Mouse (Mus musculus): Measurements from ENCODE around the gene H2afx. TPM values are rescaled to one million over a fixed set of nuclear protein-coding genes. Genes with fewer than 3 reads are reported as not detected.

H2afx gene
- total and polyA plus RNA-seq, 3 experiments = 36.3 to 488 (median 56.6) TPM

DNA sequence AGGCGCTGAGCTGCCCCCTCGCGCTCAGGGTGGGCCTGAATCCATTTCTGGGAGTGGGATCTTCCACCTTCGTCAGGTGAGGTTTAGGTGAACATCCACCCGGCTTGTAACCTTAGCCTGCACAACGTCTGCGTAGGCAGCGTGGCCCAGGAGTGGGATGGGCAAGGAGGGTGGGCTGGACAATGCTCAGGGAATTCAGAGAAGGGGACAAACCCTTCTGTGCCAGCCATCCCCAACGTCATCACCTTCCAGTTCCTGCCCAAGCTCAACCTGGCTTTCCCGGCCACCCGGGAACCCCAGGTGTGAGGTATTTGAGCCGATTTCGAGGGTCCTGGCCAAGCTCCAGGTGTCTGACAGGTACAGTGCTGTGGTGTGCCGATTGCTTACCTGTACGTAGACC lies 45.4 kb downstream of the H2afx start:
- H3K36me3 ChIP-seq (replicated peaks in 1 of 2; ENCODE audit: control insufficient read depth in 1 of 2, insufficient read depth in 1 of 2, low read length in 1 of 2) = peaks cover 36 to 46% of the 10 kb centered on the region in 2 experiments
- no peaks in the 10 kb centered on the region for H3K9me3 ChIP-seq (replicated peaks; ENCODE audit: low read length)
- peaks cover 25% of the 10 kb centered on the region for H3K79me2 ChIP-seq (replicated peaks; ENCODE audit: control insufficient read depth, extremely low read depth, insufficient read depth, poor library complexity, severe bottlenecking)
- peak overlapping the region; percentile 55 for H3K27ac ChIP-seq (ENCODE audit: insufficient read depth, low read depth)
- H3K4me3 ChIP-seq (replicated peaks in 1 of 3; ENCODE audit: low read depth in 2 of 3, low read length in 2 of 3, poor library complexity in 1 of 3) = peak overlapping the region; percentile 89 to 96 (median 95)
- in situ Hi-C loops (cut with MboI; ENCODE audit: low pct_ligation_motif_present, low pct_unique_long_range_greater_than_20kb, low sequenced_read_pairs) (no loop called here), dilution Hi-C loops (cut with MboI; ENCODE audit: extremely low pct_ligation_motif_present, extremely low pct_unique_long_range_greater_than_20kb, low sequenced_read_pairs) (no loop called here)
- H3K9ac ChIP-seq (ENCODE audit: insufficient read depth, low read depth) = peak overlapping the region; percentile 70
- H3K4me2 ChIP-seq (ENCODE audit: insufficient read depth, low read depth, poor library complexity, severe bottlenecking) = peak overlapping the region; percentile 77
- TF ChIP-seq MAZ (IDR thresholded peaks at IDR 0.05; ENCODE audit: low read depth, low read length) (no peak), MXI1 (IDR thresholded peaks at IDR 0.05; ENCODE audit: low read depth, low read length) (0 out of 2 replicates have a peak, but pooled peaks have one; percentile 25), MAX (IDR thresholded peaks at IDR 0.05; ENCODE audit: low read length) (0 out of 2 replicates have a peak, but pooled peaks have one; percentile 26)
- H3K4me1 ChIP-seq (ENCODE audit: control insufficient read depth in 1 of 2, insufficient read depth in 2 of 2) = peaks cover 7 to 24% of the 10 kb centered on the region in 2 experiments
- no peaks in the 10 kb centered on the region for H3K27me3 ChIP-seq (replicated peaks)
- no peak for DNase-seq (ENCODE audit: extremely low read depth)

DNA sequence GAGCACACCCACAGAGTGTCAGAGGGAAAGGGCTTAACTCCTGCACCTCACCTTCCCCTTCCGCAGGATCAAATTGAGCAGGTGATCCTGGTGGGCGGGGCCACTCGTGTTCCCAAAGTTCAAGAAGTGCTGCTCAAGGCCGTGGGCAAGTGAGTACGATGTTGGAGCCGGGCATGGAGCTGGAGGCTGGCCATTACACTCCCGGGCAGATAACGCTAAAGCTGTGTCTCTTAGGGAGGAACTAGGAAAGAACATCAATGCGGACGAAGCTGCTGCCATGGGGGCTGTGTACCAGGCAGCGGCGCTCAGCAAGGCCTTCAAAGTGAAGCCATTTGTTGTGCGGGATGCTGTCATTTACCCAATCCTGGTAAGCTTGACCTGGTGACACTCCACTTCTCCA lies 50.1 kb downstream of the H2afx start:
- no peak overlapping the region for H3K4me3 ChIP-seq (replicated peaks in 1 of 3; ENCODE audit: low read depth in 2 of 3, low read length in 2 of 3, poor library complexity in 1 of 3)
- TF ChIP-seq KAT2A (IDR thresholded peaks at IDR 0.05; ENCODE audit: insufficient replicate concordance, low read length) (no peak), E2F4 (IDR thresholded peaks at IDR 0.05; ENCODE audit: insufficient replicate concordance, low read depth, low read length) (no peak), EP300 (IDR thresholded peaks at IDR 0.05; ENCODE audit: low read length) (no peak), BHLHE40 (IDR thresholded peaks at IDR 0.05; ENCODE audit: low read depth, low read length) (no peak), MAFK (IDR thresholded peaks at IDR 0.05; ENCODE audit: insufficient replicate concordance, low read length) (no peak), NELFE (IDR thresholded peaks at IDR 0.05; ENCODE audit: low read depth, low read length) (no peak), CHD1 (IDR thresholded peaks at IDR 0.05; ENCODE audit: low read depth, low read length) (no peak), UBTF (IDR thresholded peaks at IDR 0.05; ENCODE audit: low read depth, low read length) (no peak), ETS1 (conservative IDR thresholded peaks at IDR 0.05; ENCODE audit: low read depth, low read length) (no peak), TCF12 (IDR thresholded peaks at IDR 0.05; ENCODE audit: low read depth, low read length) (no peak), POLR2AphosphoS2 (IDR thresholded peaks at IDR 0.05; ENCODE audit: low read depth, low read length) (no peak), SIN3A (IDR thresholded peaks at IDR 0.05; ENCODE audit: low read length) (no peak), CTCF (conservative IDR thresholded peaks at IDR 0.05 in 1 of 2, IDR thresholded peaks at IDR 0.05 in 1 of 2; ENCODE audit: low read depth in 2 of 2, low read length in 2 of 2) (no peak), MYC (IDR thresholded peaks at IDR 0.05; ENCODE audit: low read depth, low read length) (no peak), MAZ (IDR thresholded peaks at IDR 0.05; ENCODE audit: low read depth, low read length) (no peak), JUN (IDR thresholded peaks at IDR 0.05; ENCODE audit: insufficient read depth, low read depth, low read length) (no peak), MEF2A (IDR thresholded peaks at IDR 0.05; ENCODE audit: borderline replicate concordance, low read depth, low read length) (no peak), USF1 (IDR thresholded peaks at IDR 0.05; ENCODE audit: low read depth, low read length) (no peak), ZKSCAN1 (IDR thresholded peaks at IDR 0.05; ENCODE audit: borderline replicate concordance, low read depth, low read length) (no peak)
- H3K36me3 ChIP-seq (replicated peaks in 1 of 2; ENCODE audit: control insufficient read depth in 1 of 2, insufficient read depth in 1 of 2, low read length in 1 of 2) = peaks cover 80 to 93% of the 10 kb centered on the region in 2 experiments

More for the DNA sequence above, 50.1 kb downstream of the H2afx start:
- in situ Hi-C loops (cut with MboI; ENCODE audit: low pct_ligation_motif_present, low pct_unique_long_range_greater_than_20kb, low sequenced_read_pairs) = no loop called here
- no peaks in the 10 kb centered on the region for H3K27me3 ChIP-seq (replicated peaks)
- no peak for DNase-seq (ENCODE audit: extremely low read depth)
- no peak overlapping the region for H3K4me2 ChIP-seq (ENCODE audit: insufficient read depth, low read depth, poor library complexity, severe bottlenecking)
- no peaks in the 10 kb centered on the region for H3K9me3 ChIP-seq (replicated peaks; ENCODE audit: low read length)
- H3K27ac ChIP-seq (ENCODE audit: insufficient read depth, low read depth) = no peak overlapping the region
- dilution Hi-C loops (cut with MboI; ENCODE audit: extremely low pct_ligation_motif_present, extremely low pct_unique_long_range_greater_than_20kb, low sequenced_read_pairs) = no loop called here
- H3K79me2 ChIP-seq (replicated peaks; ENCODE audit: control insufficient read depth, extremely low read depth, insufficient read depth, poor library complexity, severe bottlenecking) = peaks cover 17% of the 10 kb centered on the region
- H3K4me1 ChIP-seq (ENCODE audit: control insufficient read depth in 1 of 2, insufficient read depth in 2 of 2) = peaks cover 7 to 19% of the 10 kb centered on the region in 2 experiments
- H3K9ac ChIP-seq (ENCODE audit: insufficient read depth, low read depth) = no peak overlapping the region

Other genes starting within 250 kb of the H2afx start
Only the 20 nearest of the 24 such genes appear.
- 15.3 and 15.4 TPM in 2 replicates for gene Rnf26, start 221.2 kb upstream of the H2afx start, total RNA-seq (2012; rRNA removed)
- 9.2 and 11.7 TPM in 2 replicates for gene Rnf26, start 221.2 kb upstream of the H2afx start, total RNA-seq (2014; rRNA removed)
- gene Rnf26, start 221.2 kb upstream of the H2afx start, polyA plus RNA-seq (2012; ENCODE audit: insufficient read length, low read depth) = 31.5 and 40.0 TPM in 2 replicates
- 0.98 and 1.1 TPM in 2 replicates for gene Mcam, start 200.2 kb upstream of the H2afx start, total RNA-seq (2012; rRNA removed)
- 0.56 and 0.73 TPM in 2 replicates for gene Mcam, start 200.2 kb upstream of the H2afx start, total RNA-seq (2014; rRNA removed)
- gene Mcam, start 200.2 kb upstream of the H2afx start, polyA plus RNA-seq (2012; ENCODE audit: insufficient read length, low read depth) = 0.40 and 0.57 TPM in 2 replicates
- gene Cbl, start 100.6 kb upstream of the H2afx start, total RNA-seq (2012; rRNA removed) = 11.9 and 13.4 TPM in 2 replicates
- gene Cbl, start 100.6 kb upstream of the H2afx start, total RNA-seq (2014; rRNA removed) = 6.5 and 8.3 TPM in 2 replicates
- 27.1 and 39.0 TPM in 2 replicates for gene Cbl, start 100.6 kb upstream of the H2afx start, polyA plus RNA-seq (2012; ENCODE audit: insufficient read length, low read depth)
- gene Ccdc153, start 94.0 kb upstream of the H2afx start, total RNA-seq (2012; rRNA removed) = not detected in 2 replicates
- not detected in 2 replicates for gene Ccdc153, start 94.0 kb upstream of the H2afx start, total RNA-seq (2014; rRNA removed)
- gene Ccdc153, start 94.0 kb upstream of the H2afx start, polyA plus RNA-seq (2012; ENCODE audit: insufficient read length, low read depth) = not detected in 2 replicates
- gene Pdzd3, start 83.2 kb upstream of the H2afx start, total RNA-seq (2012; rRNA removed) = 0.13 TPM in 1 of 2 replicates, not detected in the other
- gene Pdzd3, start 83.2 kb upstream of the H2afx start, total RNA-seq (2014; rRNA removed) = 0.09 TPM in 1 of 2 replicates, not detected in the other
- 0.21 and 0.26 TPM in 2 replicates for gene Pdzd3, start 83.2 kb upstream of the H2afx start, polyA plus RNA-seq (2012; ENCODE audit: insufficient read length, low read depth)
- gene Nlrx1, start 66.1 kb upstream of the H2afx start, total RNA-seq (2012; rRNA removed) = 8.8 and 10.9 TPM in 2 replicates
- gene Nlrx1, start 66.1 kb upstream of the H2afx start, total RNA-seq (2014; rRNA removed) = 8.0 and 8.8 TPM in 2 replicates
- gene Nlrx1, start 66.1 kb upstream of the H2afx start, polyA plus RNA-seq (2012; ENCODE audit: insufficient read length, low read depth) = 12.6 and 15.4 TPM in 2 replicates
- gene Abcg4, start 46.1 kb upstream of the H2afx start, total RNA-seq (2012; rRNA removed) = 0.38 and 0.72 TPM in 2 replicates
- gene Abcg4, start 46.1 kb upstream of the H2afx start, total RNA-seq (2014; rRNA removed) = 0.23 TPM in 2 replicates
- 0.82 and 1.1 TPM in 2 replicates for gene Abcg4, start 46.1 kb upstream of the H2afx start, polyA plus RNA-seq (2012; ENCODE audit: insufficient read length, low read depth)
- gene Hinfp, start 29.0 kb upstream of the H2afx start, total RNA-seq (2012; rRNA removed) = 16.5 and 16.6 TPM in 2 replicates
- gene Hinfp, start 29.0 kb upstream of the H2afx start, total RNA-seq (2014; rRNA removed) = 13.6 and 14.0 TPM in 2 replicates
- 18.9 and 22.3 TPM in 2 replicates for gene Hinfp, start 29.0 kb upstream of the H2afx start, polyA plus RNA-seq (2012; ENCODE audit: insufficient read length, low read depth)
- gene C2cd2l, start 14.4 kb upstream of the H2afx start, total RNA-seq (2012; rRNA removed) = 7.2 TPM in 2 replicates
- 2.5 and 2.9 TPM in 2 replicates for gene C2cd2l, start 14.4 kb upstream of the H2afx start, total RNA-seq (2014; rRNA removed)
- gene C2cd2l, start 14.4 kb upstream of the H2afx start, polyA plus RNA-seq (2012; ENCODE audit: insufficient read length, low read depth) = 7.3 and 8.6 TPM in 2 replicates
- gene Dpagt1, start 8.7 kb upstream of the H2afx start, total RNA-seq (2012; rRNA removed) = 15.8 and 16.2 TPM in 2 replicates
- gene Dpagt1, start 8.7 kb upstream of the H2afx start, total RNA-seq (2014; rRNA removed) = 6.4 and 8.5 TPM in 2 replicates
- 31.5 and 41.7 TPM in 2 replicates for gene Dpagt1, start 8.7 kb upstream of the H2afx start, polyA plus RNA-seq (2012; ENCODE audit: insufficient read length, low read depth)
- gene Hmbs, start 9.5 kb downstream of the H2afx start, total RNA-seq (2012; rRNA removed) = 74.0 and 80.9 TPM in 2 replicates
- 73.7 and 75.2 TPM in 2 replicates for gene Hmbs, start 9.5 kb downstream of the H2afx start, total RNA-seq (2014; rRNA removed)
- gene Hmbs, start 9.5 kb downstream of the H2afx start, polyA plus RNA-seq (2012; ENCODE audit: insufficient read length, low read depth) = 65.0 and 65.1 TPM in 2 replicates
- gene Vps11, start 27.0 kb downstream of the H2afx start, total RNA-seq (2012; rRNA removed) = 21.4 and 22.1 TPM in 2 replicates
- 16.1 and 17.4 TPM in 2 replicates for gene Vps11, start 27.0 kb downstream of the H2afx start, total RNA-seq (2014; rRNA removed)
- 23.2 and 24.8 TPM in 2 replicates for gene Vps11, start 27.0 kb downstream of the H2afx start, polyA plus RNA-seq (2012; ENCODE audit: insufficient read length, low read depth)
- gene Hyou1, start 44.8 kb downstream of the H2afx start, total RNA-seq (2012; rRNA removed) = 88.7 and 148 TPM in 2 replicates
- gene Hyou1, start 44.8 kb downstream of the H2afx start, total RNA-seq (2014; rRNA removed) = 31.9 and 32.6 TPM in 2 replicates
- gene Hyou1, start 44.8 kb downstream of the H2afx start, polyA plus RNA-seq (2012; ENCODE audit: insufficient read length, low read depth) = 89.9 and 90.8 TPM in 2 replicates
- 13.8 and 25.5 TPM in 2 replicates for gene Slc37a4, start 62.2 kb downstream of the H2afx start, total RNA-seq (2012; rRNA removed)
- gene Slc37a4, start 62.2 kb downstream of the H2afx start, total RNA-seq (2014; rRNA removed) = 29.9 and 38.7 TPM in 2 replicates
- 10.3 and 11.7 TPM in 2 replicates for gene Slc37a4, start 62.2 kb downstream of the H2afx start, polyA plus RNA-seq (2012; ENCODE audit: insufficient read length, low read depth)
- 2,535 and 3,076 TPM in 2 replicates for gene Rps25, start 72.4 kb downstream of the H2afx start, total RNA-seq (2012; rRNA removed)
- gene Rps25, start 72.4 kb downstream of the H2afx start, total RNA-seq (2014; rRNA removed) = 3,131 and 3,378 TPM in 2 replicates
- gene Rps25, start 72.4 kb downstream of the H2afx start, polyA plus RNA-seq (2012; ENCODE audit: insufficient read length, low read depth) = 2,547 and 3,250 TPM in 2 replicates
- gene Trappc4, start 72.9 kb downstream of the H2afx start, total RNA-seq (2012; rRNA removed) = 81.3 and 88.2 TPM in 2 replicates
- 125 and 135 TPM in 2 replicates for gene Trappc4, start 72.9 kb downstream of the H2afx start, total RNA-seq (2014; rRNA removed)
- gene Trappc4, start 72.9 kb downstream of the H2afx start, polyA plus RNA-seq (2012; ENCODE audit: insufficient read length, low read depth) = 55.9 and 69.2 TPM in 2 replicates
- 25.4 and 30.4 TPM in 2 replicates for gene Ccdc84, start 83.9 kb downstream of the H2afx start, total RNA-seq (2012; rRNA removed)
- gene Ccdc84, start 83.9 kb downstream of the H2afx start, total RNA-seq (2014; rRNA removed) = 21.7 and 26.0 TPM in 2 replicates
- 16.5 and 18.3 TPM in 2 replicates for gene Ccdc84, start 83.9 kb downstream of the H2afx start, polyA plus RNA-seq (2012; ENCODE audit: insufficient read length, low read depth)
- gene Foxr1, start 106.4 kb downstream of the H2afx start, total RNA-seq (2012; rRNA removed) = 0.08 and 0.21 TPM in 2 replicates
- not detected in 2 replicates for gene Foxr1, start 106.4 kb downstream of the H2afx start, total RNA-seq (2014; rRNA removed)
- gene Foxr1, start 106.4 kb downstream of the H2afx start, polyA plus RNA-seq (2012; ENCODE audit: insufficient read length, low read depth) = 1.4 and 1.5 TPM in 2 replicates
- not detected in 2 replicates for gene Upk2, start 120.3 kb downstream of the H2afx start, total RNA-seq (2012; rRNA removed)
- not detected in 2 replicates for gene Upk2, start 120.3 kb downstream of the H2afx start, total RNA-seq (2014; rRNA removed)
- not detected in 2 replicates for gene Upk2, start 120.3 kb downstream of the H2afx start, polyA plus RNA-seq (2012; ENCODE audit: insufficient read length, low read depth)
- 0.88 and 1.6 TPM in 2 replicates for gene Bcl9l, start 148.1 kb downstream of the H2afx start, total RNA-seq (2012; rRNA removed)
- gene Bcl9l, start 148.1 kb downstream of the H2afx start, total RNA-seq (2014; rRNA removed) = 0.08 and 0.67 TPM in 2 replicates
- gene Bcl9l, start 148.1 kb downstream of the H2afx start, polyA plus RNA-seq (2012; ENCODE audit: insufficient read length, low read depth) = 6.2 and 7.5 TPM in 2 replicates

Data from CH12.LX (cell line).